Mouse (Mus musculus): ENCODE data around the gene Ephb1. TPM values are rescaled to one million over a fixed set of nuclear protein-coding genes. Genes with fewer than 3 reads are reported as not detected.
A peak's percentile ranks its signal among the peaks of the same experiment; 100 is the strongest.

The Ephb1 gene
- polyA plus RNA-seq (2014; fragmentation: Nextera tagmentation; extraction: Ambion mirVana), result 1.7 TPM in 2 replicates

GRCm38 (mm10) chr9:102354561-102354973 lies at the start of gene Ephb1:
Gene Ephb1, minus strand, starts transcription at chr9:102354693.
- H3K36me3 ChIP-seq (ENCODE audit: control insufficient read depth, insufficient read depth, low read length), result no peaks in the 10 kb centered on the region
- no peaks in the 10 kb centered on the region for H3K9me3 ChIP-seq (ENCODE audit: control insufficient read depth, low read length)
- H3K4me2 ChIP-seq (ENCODE audit: low read length), result peak within 1 kb of the TSS; percentile 95
- peaks cover 0 to 18% of the 10 kb centered on the region in 2 experiments; a peak in 2 of 4 replicates for H3K4me1 ChIP-seq (ENCODE audit: control insufficient read depth in 2 of 2, insufficient read depth in 2 of 2, low read length in 2 of 2)
- H3K27ac ChIP-seq (replicated peaks in 1 of 2; ENCODE audit: control insufficient read depth in 1 of 2, insufficient read depth in 1 of 2, low read depth in 2 of 2, low read length in 2 of 2), result no peak within 1 kb of the TSS
- H3K9ac ChIP-seq (ENCODE audit: low read length), result peak within 1 kb of the TSS; percentile 63
- 2% methylated on average over 22 of the region's 22 CpGs for WGBS
- peak; percentile 77 for ATAC-seq (ENCODE audit: insufficient number of reproducible peaks, insufficient read depth, low FRiP score, low read depth)
- peaks cover 93% of the 10 kb centered on the region for H3K27me3 ChIP-seq (ENCODE audit: control insufficient read depth, insufficient read depth, low read length)
- peak within 1 kb of the TSS; percentile 54 to 58 for H3K4me3 ChIP-seq (ENCODE audit: control insufficient read depth in 1 of 2, insufficient read depth in 1 of 2, low read depth in 1 of 2, low read length in 2 of 2)

GRCm38 (mm10) chr9:102403086-102404021 lies 48.9 kb upstream of the Ephb1 start:
- no peak overlapping the region for H3K9ac ChIP-seq (ENCODE audit: low read length)
- 0 out of 2 replicates have a peak overlapping the region, but pooled peaks have one; percentile 1 for H3K4me2 ChIP-seq (ENCODE audit: low read length)
- WGBS, result 19% methylated on average over 18 of the region's 18 CpGs
- no peaks in the 10 kb centered on the region for H3K9me3 ChIP-seq (ENCODE audit: control insufficient read depth, low read length)
- no peak overlapping the region for H3K4me3 ChIP-seq (ENCODE audit: control insufficient read depth in 1 of 2, insufficient read depth in 1 of 2, low read depth in 1 of 2, low read length in 2 of 2)
- H3K4me1 ChIP-seq (ENCODE audit: control insufficient read depth in 2 of 2, insufficient read depth in 2 of 2, low read length in 2 of 2), result peaks cover 0 to 6% of the 10 kb centered on the region in 2 experiments; a peak in 2 of 4 replicates
- H3K27ac ChIP-seq (replicated peaks in 1 of 2; ENCODE audit: control insufficient read depth in 1 of 2, insufficient read depth in 1 of 2, low read depth in 2 of 2, low read length in 2 of 2), result no peak overlapping the region
- 0 out of 2 replicates have a peak, but pooled peaks cover 7% of the 10 kb centered on the region for H3K27me3 ChIP-seq (ENCODE audit: control insufficient read depth, insufficient read depth, low read length)
- no peaks in the 10 kb centered on the region for H3K36me3 ChIP-seq (ENCODE audit: control insufficient read depth, insufficient read depth, low read length)
- ATAC-seq (ENCODE audit: insufficient number of reproducible peaks, insufficient read depth, low FRiP score, low read depth), result no peak

GRCm38 (mm10) chr9:102402671-102403070 lies 48.2 kb upstream of the Ephb1 start:
- Histone ChIP-seq H3K9ac (ENCODE audit: low read length) (no peak overlapping the region), H3K4me2 (ENCODE audit: low read length) (no peak overlapping the region), H3K4me1 (ENCODE audit: control insufficient read depth in 2 of 2, insufficient read depth in 2 of 2, low read length in 2 of 2) (peaks cover 0 to 6% of the 10 kb centered on the region in 2 experiments; a peak in 2 of 4 replicates), H3K9me3 (ENCODE audit: control insufficient read depth, low read length) (peaks cover under 1% of the 10 kb centered on the region; the same call in 1 of the 2 replicates), H3K27me3 (ENCODE audit: control insufficient read depth, insufficient read depth, low read length) (0 out of 2 replicates have a peak, but pooled peaks cover 7% of the 10 kb centered on the region), H3K4me3 (ENCODE audit: control insufficient read depth in 1 of 2, insufficient read depth in 1 of 2, low read depth in 1 of 2, low read length in 2 of 2) (no peak overlapping the region), H3K27ac (replicated peaks in 1 of 2; ENCODE audit: control insufficient read depth in 1 of 2, insufficient read depth in 1 of 2, low read depth in 2 of 2, low read length in 2 of 2) (no peak overlapping the region), H3K36me3 (ENCODE audit: control insufficient read depth, insufficient read depth, low read length) (no peaks in the 10 kb centered on the region)
- no peak for ATAC-seq (ENCODE audit: insufficient number of reproducible peaks, insufficient read depth, low FRiP score, low read depth)
- WGBS, result 69% methylated on average over 3 of the region's 3 CpGs

- H3K4me3 ChIP-seq (ENCODE audit: control insufficient read depth in 1 of 2, insufficient read depth in 1 of 2, low read depth in 1 of 2, low read length in 2 of 2), result no peak overlapping the region
- H3K9ac ChIP-seq (ENCODE audit: low read length), result no peak overlapping the region
- no peaks in the 10 kb centered on the region for H3K9me3 ChIP-seq (ENCODE audit: control insufficient read depth, low read length)
- ATAC-seq (ENCODE audit: insufficient number of reproducible peaks, insufficient read depth, low FRiP score, low read depth), result no peak
- WGBS, result 49% methylated on average over 8 of the region's 8 CpGs
- H3K4me2 ChIP-seq (ENCODE audit: low read length), result no peak overlapping the region
- no peak overlapping the region for H3K27ac ChIP-seq (replicated peaks in 1 of 2; ENCODE audit: control insufficient read depth in 1 of 2, insufficient read depth in 1 of 2, low read depth in 2 of 2, low read length in 2 of 2)
- H3K4me1 ChIP-seq (ENCODE audit: control insufficient read depth in 2 of 2, insufficient read depth in 2 of 2, low read length in 2 of 2), result no peaks in the 10 kb centered on the region
- no peaks in the 10 kb centered on the region for H3K27me3 ChIP-seq (ENCODE audit: control insufficient read depth, insufficient read depth, low read length)
- H3K36me3 ChIP-seq (ENCODE audit: control insufficient read depth, insufficient read depth, low read length), result no peaks in the 10 kb centered on the region
Observed at GRCm38 (mm10) chr9:102388266-102388665, 33.8 kb upstream of the Ephb1 start.

GRCm38 (mm10) chr9:102386816-102387215 lies 32.3 kb upstream of the Ephb1 start:
- H3K9me3 ChIP-seq (ENCODE audit: control insufficient read depth, low read length), result no peaks in the 10 kb centered on the region
- H3K4me3 ChIP-seq (ENCODE audit: control insufficient read depth in 1 of 2, insufficient read depth in 1 of 2, low read depth in 1 of 2, low read length in 2 of 2), result no peak overlapping the region
- no peaks in the 10 kb centered on the region for H3K27me3 ChIP-seq (ENCODE audit: control insufficient read depth, insufficient read depth, low read length)
- no peaks in the 10 kb centered on the region for H3K4me1 ChIP-seq (ENCODE audit: control insufficient read depth in 2 of 2, insufficient read depth in 2 of 2, low read length in 2 of 2)
- no peak overlapping the region for H3K27ac ChIP-seq (replicated peaks in 1 of 2; ENCODE audit: control insufficient read depth in 1 of 2, insufficient read depth in 1 of 2, low read depth in 2 of 2, low read length in 2 of 2)
- 85% methylated on average over 9 of the region's 9 CpGs for WGBS
- ATAC-seq (ENCODE audit: insufficient number of reproducible peaks, insufficient read depth, low FRiP score, low read depth), result no peak
- H3K9ac ChIP-seq (ENCODE audit: low read length), result no peak overlapping the region
- no peaks in the 10 kb centered on the region for H3K36me3 ChIP-seq (ENCODE audit: control insufficient read depth, insufficient read depth, low read length)
- no peak overlapping the region for H3K4me2 ChIP-seq (ENCODE audit: low read length)

- 86% methylated on average over 2 of the region's 2 CpGs for WGBS
- no peak overlapping the region for H3K27ac ChIP-seq (replicated peaks in 1 of 2; ENCODE audit: control insufficient read depth in 1 of 2, insufficient read depth in 1 of 2, low read depth in 2 of 2, low read length in 2 of 2)
- ATAC-seq (ENCODE audit: insufficient number of reproducible peaks, insufficient read depth, low FRiP score, low read depth), result no peak
- no peak overlapping the region for H3K4me2 ChIP-seq (ENCODE audit: low read length)
- H3K4me3 ChIP-seq (ENCODE audit: control insufficient read depth in 1 of 2, insufficient read depth in 1 of 2, low read depth in 1 of 2, low read length in 2 of 2), result no peak overlapping the region
- H3K9me3 ChIP-seq (ENCODE audit: control insufficient read depth, low read length), result no peaks in the 10 kb centered on the region
- no peak overlapping the region for H3K9ac ChIP-seq (ENCODE audit: low read length)
- no peaks in the 10 kb centered on the region for H3K4me1 ChIP-seq (ENCODE audit: control insufficient read depth in 2 of 2, insufficient read depth in 2 of 2, low read length in 2 of 2)
- H3K27me3 ChIP-seq (ENCODE audit: control insufficient read depth, insufficient read depth, low read length), result no peaks in the 10 kb centered on the region
- no peaks in the 10 kb centered on the region for H3K36me3 ChIP-seq (ENCODE audit: control insufficient read depth, insufficient read depth, low read length)
Observed at GRCm38 (mm10) chr9:102380235-102380634, 25.7 kb upstream of the Ephb1 start.

GRCm38 (mm10) chr9:102374661-102375060 lies 20.2 kb upstream of the Ephb1 start:
- no peaks in the 10 kb centered on the region for H3K36me3 ChIP-seq (ENCODE audit: control insufficient read depth, insufficient read depth, low read length)
- WGBS, result 80% methylated on average over 5 of the region's 5 CpGs
- no peaks in the 10 kb centered on the region for H3K27me3 ChIP-seq (ENCODE audit: control insufficient read depth, insufficient read depth, low read length)
- H3K4me1 ChIP-seq (ENCODE audit: control insufficient read depth in 2 of 2, insufficient read depth in 2 of 2, low read length in 2 of 2), result no peaks in the 10 kb centered on the region
- no peak overlapping the region for H3K27ac ChIP-seq (replicated peaks in 1 of 2; ENCODE audit: control insufficient read depth in 1 of 2, insufficient read depth in 1 of 2, low read depth in 2 of 2, low read length in 2 of 2)
- no peaks in the 10 kb centered on the region for H3K9me3 ChIP-seq (ENCODE audit: control insufficient read depth, low read length)
- no peak overlapping the region for H3K9ac ChIP-seq (ENCODE audit: low read length)
- ATAC-seq (ENCODE audit: insufficient number of reproducible peaks, insufficient read depth, low FRiP score, low read depth), result no peak
- H3K4me2 ChIP-seq (ENCODE audit: low read length), result no peak overlapping the region
- H3K4me3 ChIP-seq (ENCODE audit: control insufficient read depth in 1 of 2, insufficient read depth in 1 of 2, low read depth in 1 of 2, low read length in 2 of 2), result no peak overlapping the region

All from heart, embryonic 14.5 days (tissue).